Mouse (Mus musculus) small intestine, adult 2 months (tissue): ENCODE results near the gene Hsd3b7.
"Not testable (repeated sequence)": the region's sequence is repeated elsewhere in the genome, so short reads cannot be mapped to it uniquely, and the experiment has no call there.

ENCODE experiments used
- CTCF ChIP-seq: fragments of 200-500 bp; IDR thresholded peaks from 2 replicates; pipeline ENCODE4 v1.5.1; 2012; ENCODE audit warnings: low read depth, mild to moderate bottlenecking, control low read depth, inconsistent platforms, low read length, moderate library complexity, mixed read lengths; ENCODE audit not compliant: insufficient replicate concordance, insufficient read length; ENCODE audit errors: extremely low read depth
- POLR2A ChIP-seq: fragments of 200-500 bp; IDR thresholded peaks from 2 replicates; pipeline ENCODE4 v1.6.1; 2012; ENCODE audit warnings: low read depth, mild to moderate bottlenecking, control low read depth, inconsistent platforms, low read length, moderate library complexity

- TF ChIP-seq CTCF, POLR2A: not testable (repeated sequence)
Measured at GRCm38 (mm10) chr7:127837878-127838277, 37.5 kb downstream of the Hsd3b7 start.
